Mouse (Mus musculus): ENCODE measurements at regions not wholly inside any gene's neighbourhood (a gene's known extent, or its start where the extent isn't known, plus 50 kb on each side); places are given as distances from the start of the nearest gene placed in this dataset.

DNA sequence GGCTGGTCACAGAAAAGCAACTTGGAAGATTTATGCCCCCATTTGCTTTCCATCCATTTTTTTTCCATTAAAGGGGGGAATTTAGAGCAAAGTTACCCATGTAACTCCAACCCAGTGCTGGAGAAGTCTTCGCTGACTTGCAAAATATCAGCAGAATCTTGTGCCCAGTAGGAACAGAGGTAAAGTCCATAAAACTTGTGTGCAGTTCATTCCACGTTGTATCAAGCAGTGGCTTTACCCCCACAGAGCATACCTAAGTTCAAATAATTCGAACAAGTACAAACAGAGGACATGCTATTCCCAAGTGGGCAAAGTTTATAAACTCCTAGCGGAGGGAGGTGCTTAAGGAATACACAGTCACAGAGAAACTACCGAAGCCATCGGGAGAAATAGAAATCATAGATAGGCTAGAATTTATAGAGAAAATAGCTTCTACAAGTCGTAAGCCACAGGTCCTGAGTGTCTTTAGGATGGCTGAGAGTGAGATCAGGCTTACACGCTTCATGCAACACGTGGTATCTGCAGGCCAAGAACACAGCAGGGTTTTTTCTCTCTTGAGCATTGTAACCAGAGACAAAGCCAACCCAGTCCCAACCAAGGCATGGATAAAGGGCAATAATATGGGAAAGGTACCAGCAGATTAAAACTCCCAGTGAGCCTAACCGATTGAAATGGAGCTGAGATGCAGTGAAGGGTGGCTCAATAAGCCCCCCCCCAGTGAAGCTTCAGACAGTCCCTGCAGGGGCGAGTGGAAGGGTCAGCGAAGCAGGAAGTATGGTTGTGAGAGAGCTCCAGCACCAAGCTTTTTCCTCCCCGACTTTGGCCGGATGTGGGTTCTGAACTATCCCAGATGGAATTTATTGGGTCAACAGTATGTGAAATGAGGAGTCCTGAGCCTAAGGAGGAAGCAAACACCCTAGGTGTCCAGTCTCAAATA lies 487.6 kb upstream of the Gm9747 start:
- intact Hi-C loops (cut with DNase I), result no loop called here

DNA sequence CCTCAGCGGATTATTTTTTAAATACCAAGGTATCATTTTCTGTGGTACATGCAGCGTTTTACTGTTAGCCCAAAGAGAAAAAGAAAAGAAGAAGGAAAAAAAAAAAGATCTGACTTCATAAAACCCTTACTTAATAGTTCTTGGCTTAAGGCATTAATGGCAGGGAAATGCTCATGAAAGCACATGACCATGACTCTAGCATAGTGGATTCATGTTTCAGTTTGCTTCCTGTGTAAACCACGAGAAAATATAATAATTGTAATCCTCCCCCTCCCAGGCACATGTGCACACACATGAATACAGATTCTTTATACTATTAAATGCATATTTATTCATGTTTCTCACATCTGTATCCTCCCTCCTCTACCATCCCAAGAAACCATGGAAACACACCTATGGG lies 486.9 kb upstream of the Gm9747 start:
- intact Hi-C loops (cut with DNase I), result no loop called here

DNA sequence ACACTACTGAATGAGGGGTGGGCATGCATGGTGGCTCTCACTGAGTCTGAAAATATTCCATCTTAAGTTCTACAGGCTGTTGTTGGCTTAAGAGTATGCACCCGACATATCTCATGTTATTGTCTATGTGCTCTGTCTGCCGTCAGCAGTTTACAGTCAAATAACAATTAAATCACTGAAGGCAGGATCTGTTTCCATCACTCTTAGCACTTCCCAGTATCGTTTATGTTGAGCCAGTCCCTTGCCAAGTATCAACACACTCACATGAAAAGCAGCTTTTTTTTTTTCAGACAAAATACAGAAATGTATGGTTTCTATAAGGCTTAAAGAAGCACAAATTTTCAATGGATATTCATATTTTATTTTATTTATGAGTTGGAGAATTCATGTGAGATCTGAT lies 485.9 kb upstream of the Gm9747 start:
- intact Hi-C loops (cut with DNase I), result no loop called here

DNA sequence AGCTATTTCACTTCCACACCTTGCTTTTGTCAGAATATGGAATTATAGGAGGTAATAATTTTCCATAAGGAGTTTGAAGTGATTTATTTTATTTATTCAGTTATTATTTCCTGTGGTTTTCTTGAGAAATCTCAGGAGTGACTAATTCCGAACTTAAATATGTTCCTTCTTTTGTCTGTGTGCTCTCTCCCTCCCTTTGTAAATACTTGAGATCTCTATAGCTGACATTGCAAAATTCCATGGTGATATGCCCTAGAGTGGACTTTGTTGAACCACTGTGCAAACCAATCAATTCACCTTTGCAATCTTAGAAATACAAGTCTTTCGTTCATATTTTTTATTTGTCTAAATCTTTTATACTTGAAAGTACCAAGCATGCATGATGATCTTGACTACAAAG lies 478.8 kb upstream of the Gm9747 start:
- intact Hi-C loops (cut with DNase I), result no loop called here

DNA sequence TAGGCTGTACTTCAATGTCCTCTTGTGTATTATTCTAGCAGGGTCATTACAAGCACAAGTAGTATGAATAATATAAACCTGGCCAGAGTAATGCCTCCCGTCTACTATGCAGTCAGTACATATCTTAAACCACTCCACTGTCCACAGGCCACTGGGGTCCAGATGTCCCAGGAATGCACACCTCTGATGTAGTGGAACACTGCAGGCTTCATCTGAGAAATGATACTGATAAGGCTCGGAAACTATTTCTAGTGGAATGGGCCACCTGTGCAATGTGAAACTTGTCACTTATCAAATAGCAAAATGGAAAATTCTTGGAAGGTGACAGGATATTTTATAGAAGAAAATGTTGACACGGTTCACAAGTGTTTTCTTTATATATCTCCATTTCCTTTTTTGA lies 477.6 kb upstream of the Gm9747 start:
- intact Hi-C loops (cut with DNase I), result no loop called here

DNA sequence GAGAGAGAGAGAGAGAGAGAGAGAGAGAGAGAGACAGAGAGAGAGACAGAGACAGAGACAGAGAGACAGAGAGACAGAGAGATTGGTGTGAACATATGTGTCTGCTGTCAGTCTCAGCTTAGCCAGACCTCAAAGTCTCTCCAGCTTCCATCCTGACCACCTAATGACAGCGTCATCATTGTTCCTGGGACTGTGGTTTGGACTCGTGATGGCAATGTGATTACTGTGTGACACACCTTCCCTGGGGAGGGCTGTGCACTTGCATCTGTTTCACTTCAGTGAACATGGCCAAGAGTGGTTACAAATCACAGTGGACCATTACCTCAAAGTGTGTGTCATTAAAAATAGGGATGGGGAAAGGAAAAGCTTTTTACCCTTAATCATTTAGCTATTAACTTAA lies 477.2 kb upstream of the Gm9747 start:
- intact Hi-C loops (cut with DNase I), result no loop called here

DNA sequence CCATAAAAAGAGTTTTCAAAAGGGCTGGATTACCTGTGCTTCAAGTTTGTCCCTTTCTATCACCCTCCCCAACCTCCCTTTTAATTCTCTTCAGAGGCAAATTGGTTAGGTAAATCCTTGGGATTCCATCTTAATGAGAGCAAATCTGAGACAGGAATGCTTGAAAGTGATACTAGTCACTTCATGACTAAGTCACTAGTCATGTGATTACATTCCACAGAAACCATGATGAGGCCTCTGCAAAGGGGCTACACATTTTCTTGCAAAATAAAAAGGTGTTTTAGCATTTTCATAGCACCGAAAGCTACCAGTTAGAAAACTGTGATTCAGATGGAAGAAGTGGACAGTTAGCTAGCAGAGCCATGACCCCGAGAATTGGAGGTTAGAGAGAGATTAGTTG lies 473.0 kb upstream of the Gm9747 start:
- intact Hi-C loops (cut with DNase I), result no loop called here

DNA sequence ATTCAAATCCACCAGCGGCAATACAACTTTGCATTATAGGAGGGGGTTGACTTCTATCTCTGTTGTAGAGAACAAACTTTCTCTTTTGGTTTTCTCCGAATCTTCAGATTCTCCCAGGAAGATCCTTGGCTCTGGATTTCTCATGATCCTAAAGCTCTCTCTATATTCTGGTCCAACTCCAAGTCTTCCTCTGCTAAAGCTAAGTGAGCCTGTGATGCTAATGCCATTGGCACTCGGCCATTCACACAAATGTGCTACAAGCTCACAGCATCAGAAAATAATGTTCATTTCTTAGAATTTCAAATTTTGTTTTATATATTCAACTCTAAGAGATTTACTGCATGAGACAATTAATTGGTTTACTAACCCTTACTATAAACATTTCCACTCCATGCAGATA lies 461.2 kb upstream of the Gm9747 start:
- intact Hi-C loops (cut with DNase I), result no loop called here

DNA sequence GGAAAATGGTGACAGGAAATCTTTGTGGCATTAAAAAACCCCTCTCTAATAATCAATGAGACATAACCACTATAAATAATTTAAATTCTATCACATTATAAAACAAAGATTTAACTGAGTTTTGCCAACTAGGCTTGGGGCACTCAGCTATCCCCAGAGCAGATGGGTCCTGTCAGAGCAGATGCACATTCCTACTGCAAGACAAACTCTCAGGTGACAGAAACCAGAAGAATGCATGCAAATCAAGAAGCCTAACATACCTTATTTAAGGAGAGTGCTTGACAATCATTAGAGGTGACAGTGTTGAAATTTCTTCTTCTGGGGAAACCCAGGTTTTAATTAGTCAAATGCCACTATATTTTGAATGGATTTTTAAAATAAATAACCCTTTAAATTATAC lies 452.3 kb upstream of the Gm9747 start:
- intact Hi-C loops (cut with DNase I), result no loop called here

DNA sequence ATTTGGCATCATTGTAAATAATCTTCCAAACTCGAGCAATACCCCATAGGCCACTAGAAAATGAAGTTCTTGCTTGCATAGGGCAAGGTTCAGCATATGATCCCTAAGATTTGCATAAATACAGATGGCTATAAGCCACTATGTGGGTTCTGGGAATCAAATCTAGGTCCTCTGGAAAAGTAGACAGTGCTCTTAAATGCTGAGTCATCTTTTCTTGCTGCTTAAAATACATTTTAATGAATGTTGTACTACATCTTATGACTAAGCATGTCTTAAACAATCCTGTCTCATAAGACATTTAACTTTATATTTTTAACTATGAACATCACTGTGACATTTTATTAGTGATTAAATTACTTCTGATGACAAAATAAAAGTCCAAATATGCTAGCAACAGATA lies 448.6 kb upstream of the Gm9747 start:
- intact Hi-C loops (cut with DNase I), result no loop called here

DNA sequence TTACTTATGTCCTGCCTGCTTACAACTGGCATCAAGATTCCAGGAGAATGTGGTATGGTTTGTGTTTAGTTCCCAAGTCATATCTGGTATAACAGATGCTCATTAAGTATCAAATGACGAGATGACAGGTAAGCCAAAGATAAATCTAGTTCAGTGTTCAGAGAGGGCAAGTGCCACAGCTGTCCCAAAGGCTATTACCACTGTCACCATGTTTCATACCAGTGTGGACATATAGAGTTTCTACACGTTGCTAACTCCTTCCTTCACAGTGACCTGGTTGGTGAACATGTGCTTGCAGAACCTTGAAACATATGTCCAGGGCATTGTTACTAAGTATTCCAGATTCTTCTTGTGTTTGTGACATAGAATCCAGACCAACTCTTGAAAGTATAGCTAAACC lies 438.1 kb upstream of the Gm9747 start:
- intact Hi-C loops (cut with DNase I), result no loop called here

DNA sequence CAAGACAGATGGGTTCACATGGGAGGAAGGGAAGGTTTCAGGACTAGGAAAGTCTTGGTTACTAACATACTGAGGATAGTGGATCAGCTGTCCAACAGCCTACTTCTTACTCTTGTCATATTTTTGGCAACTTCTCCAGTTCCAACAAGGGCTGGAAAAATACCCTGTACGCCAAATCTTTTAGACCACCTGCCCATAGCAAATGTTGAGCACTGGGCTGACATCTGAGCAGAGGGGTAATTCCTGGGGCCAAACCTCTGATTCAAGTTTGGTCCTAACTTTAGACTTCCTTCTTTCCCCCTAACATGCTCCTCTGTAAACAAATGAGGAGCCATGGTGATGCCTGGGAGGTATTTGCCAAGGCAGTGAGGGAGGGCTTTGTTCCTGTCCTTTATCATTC lies 437.5 kb upstream of the Gm9747 start:
- intact Hi-C loops (cut with DNase I), result no loop called here

DNA sequence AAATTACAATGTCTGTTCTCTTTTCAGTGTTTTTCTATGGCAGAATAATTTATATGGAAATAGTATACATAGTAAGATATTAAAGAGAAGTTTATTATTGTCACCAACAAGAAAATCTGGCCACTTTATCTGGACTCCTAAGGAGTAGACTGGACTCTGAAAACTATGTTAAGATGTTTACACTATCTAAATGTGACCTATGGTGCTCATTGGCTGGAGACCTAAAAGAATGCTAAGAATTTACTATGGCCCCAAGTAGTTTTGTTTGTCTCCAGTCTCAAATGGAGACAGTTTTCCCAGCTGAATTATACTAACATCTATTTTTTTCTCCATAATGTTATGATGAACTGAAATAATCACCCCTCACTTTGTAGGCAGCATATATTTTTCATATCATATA lies 421.3 kb upstream of the Gm9747 start:
- intact Hi-C loops (cut with DNase I), result no loop called here

DNA sequence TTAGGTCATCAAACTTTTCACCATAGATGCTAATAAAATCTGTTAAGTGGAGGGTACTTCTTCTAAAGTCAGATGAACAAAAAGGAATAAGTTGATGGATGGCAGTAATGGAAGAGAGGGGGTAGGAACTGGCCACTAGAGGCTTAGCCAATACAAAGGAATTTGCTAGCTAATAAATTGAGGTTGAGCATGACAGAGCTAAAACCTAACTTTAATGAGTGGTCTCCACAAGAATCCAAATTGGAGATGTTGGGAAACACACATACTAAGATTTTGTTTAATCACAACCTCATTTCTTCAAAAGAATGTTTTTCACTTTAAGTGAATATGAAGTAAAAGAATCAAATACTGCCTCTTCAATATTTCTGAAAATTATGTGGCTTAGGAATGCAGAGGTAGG lies 414.0 kb upstream of the Gm9747 start:
- intact Hi-C loops (cut with DNase I), result no loop called here

DNA sequence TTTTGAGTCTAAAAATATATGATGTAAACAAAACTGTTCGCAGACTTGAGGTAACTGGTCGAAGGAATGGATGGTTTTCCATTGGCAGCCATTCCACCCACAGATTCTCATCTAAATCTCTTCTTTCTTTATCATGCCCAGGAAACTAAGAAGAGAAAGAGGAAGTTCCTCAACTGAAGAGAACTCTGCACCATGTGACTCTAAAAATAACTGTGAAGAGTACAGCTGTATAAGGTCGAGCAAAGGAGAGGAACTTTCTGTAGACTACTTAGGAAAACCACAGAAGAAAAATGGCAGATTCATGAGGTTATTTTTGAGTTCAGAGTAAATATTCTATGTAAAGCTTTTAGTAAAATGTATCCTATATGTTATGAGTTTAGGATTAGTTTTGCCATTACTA lies 390.9 kb upstream of the Gm9747 start:
- intact Hi-C loops (cut with DNase I), result no loop called here

DNA sequence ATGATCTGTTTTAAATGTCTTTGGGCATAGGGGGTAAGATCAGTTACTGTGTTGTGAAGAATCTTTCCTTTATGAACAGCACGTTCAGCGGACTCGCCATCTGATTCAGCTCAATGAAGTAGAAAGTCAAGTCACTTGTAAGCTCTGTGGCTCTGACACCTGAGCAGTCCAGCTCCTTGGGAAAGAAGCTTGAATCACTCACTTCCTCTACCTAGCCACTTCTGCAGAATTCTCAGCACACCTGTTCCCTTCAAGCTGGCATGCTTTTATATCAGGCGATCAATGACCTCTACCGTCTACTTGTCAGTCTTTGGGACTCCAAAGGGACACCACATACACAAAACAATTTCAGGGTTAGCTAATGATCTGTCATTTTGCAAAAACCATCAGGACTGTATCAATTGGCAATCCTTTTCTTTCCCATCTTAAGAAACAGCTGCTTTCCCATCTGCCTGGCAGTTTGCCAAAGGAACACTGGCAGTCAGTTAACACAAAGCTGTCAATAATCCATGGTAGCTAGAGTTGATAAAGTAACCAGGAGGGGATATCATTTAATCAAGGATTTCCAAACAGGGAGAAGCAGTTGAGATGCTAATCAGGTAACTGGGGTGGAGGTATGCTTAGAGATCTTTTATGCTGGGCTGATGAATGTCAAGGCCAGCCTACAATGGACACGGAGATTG lies 382.3 kb upstream of the Gm9747 start:
- intact Hi-C loops (cut with DNase I), result no loop called here

DNA sequence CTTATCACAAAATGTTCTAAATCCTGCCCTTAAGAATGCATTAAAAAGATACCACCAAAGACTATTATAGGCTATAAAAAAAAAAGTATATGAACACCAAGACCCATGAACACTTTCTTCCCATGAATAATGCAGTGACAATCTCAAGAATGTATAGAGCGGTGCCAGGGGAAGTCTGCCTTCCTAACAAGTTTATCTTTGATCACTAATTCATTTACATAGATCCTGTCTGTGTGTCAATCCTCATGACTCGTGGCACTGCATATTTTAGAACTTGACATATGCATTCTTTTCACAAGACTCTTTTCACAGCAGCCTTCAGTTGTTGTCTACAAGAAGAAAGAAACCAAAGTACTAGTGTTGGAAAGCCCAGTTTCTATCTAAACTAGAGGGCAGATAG lies 373.4 kb upstream of the Gm9747 start:
- intact Hi-C loops (cut with DNase I), result no loop called here

DNA sequence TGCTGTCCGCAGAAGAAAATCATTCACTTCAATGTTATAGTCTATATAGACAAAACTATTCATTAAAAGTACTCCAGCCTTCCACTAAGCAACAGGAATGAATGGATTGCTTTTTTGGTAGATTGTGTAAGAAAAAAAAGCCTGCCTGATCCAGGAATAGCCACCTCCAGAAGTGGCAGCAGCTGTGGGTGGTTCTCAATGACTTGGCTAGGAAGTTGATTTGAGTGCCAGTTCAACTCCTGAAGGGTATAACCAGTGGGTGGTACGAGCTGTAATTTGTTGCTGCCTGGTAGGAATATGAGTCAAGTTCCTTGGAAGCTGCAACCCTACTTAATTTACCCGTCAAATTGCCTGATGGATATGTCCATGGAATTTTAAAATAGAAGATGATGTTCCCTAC lies 368.3 kb upstream of the Gm9747 start:
- intact Hi-C loops (cut with DNase I), result no loop called here

DNA sequence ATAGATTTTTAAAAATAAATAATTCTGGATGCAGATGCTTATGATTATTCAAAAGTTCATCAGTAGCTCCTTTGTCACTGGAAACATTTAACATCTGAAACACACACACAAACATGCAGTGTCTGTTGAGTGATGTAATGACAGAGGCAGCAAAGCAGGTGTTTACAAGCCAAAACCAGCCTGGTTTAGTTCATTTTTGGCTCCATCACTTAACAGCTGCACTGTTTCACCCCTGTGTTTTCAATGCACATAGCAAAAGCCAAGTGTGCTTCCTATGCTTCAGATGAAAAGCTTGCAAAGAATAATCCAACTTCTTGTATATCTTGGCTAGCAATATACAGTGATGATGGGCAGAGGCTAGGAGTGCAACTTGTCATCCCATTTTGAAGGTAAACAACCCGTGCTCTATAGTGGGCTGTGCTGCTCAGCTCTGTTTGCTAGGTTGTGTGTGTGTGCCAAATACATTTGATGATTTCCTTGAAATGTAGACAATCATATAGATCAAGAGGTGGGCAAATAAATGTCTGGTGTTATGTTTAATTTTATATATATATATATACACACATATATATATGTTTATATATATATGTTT lies 345.9 kb upstream of the Gm9747 start:
- intact Hi-C loops (cut with DNase I), result no loop called here

DNA sequence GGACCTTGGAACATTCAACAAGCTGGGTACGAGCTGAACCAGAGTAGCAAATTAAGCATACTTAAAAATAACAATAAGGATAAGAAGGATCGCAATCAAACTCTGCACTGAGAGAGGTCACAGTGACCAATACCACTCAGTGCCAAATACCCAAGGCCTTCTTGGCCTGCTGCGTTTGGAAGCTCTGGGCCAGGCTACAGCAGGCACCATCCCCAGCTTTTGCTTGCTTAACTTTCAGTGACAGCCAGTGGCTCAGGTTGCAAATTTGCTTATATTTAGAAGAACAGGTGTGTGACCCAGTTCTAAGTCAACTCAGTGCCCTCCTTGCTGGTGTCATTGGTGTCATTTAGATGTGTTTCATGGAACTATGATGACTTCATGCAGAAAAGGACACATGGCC lies 335.7 kb upstream of the Gm9747 start:
- intact Hi-C loops (cut with DNase I), result no loop called here

DNA sequence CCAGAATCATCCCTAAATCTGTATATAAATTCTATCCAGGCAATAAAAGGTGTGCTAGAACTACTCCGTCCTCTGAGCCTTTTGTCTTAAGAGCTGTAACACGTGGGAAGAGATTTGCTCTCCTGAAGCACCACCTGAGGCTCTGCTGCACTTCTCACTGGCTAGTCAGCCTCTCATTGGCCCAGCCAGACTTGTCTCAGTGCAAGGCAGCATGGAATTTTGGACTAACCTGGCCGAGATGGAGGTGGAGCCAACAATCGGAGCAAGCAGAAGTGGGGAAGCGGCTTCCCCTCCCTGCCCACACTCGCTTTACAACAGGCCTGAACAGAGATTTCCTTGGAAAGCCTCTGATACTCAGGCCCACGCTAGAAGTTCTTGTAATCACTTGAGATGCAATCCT lies 332.1 kb upstream of the Gm9747 start:
- intact Hi-C loops (cut with DNase I), result no loop called here

DNA sequence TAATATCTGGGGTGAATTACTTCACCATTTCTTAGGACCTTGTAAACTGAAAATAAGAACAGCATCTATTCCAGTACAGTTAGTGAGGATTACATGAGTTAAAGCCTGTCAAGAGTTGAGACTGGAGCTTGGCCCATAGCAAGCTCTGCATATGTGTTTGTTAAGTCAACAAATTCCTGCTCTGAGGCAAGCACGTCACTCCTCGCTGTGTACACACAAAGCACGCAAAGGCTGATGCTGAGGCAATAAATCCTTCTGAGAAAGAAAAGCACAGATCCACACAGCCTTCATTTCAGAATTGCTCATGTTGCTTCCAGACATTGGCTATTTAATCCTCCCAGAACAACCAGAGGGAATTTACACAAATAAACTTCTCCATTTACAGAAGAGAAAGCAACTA lies 328.9 kb upstream of the Gm9747 start:
- intact Hi-C loops (cut with DNase I), result no loop called here

DNA sequence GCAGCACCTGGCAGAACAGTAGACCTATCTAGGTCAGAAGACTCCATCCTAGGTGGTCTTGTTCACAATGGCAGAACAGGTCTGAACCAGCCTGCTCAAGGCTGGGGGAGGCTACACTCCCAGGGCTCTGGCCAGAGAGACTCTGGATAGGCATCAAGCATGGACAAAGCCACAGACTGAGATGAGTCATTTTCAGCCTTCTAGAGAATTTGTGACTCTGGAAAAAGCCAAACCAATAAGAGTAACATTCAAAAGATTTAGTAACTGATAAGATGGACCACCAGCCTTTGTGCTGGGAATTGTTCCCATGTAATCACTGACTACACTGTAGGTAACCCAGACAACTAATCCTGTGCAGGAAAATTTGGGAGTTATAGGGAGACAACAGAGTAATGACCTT lies 320.3 kb upstream of the Gm9747 start:
- intact Hi-C loops (cut with DNase I), result loop anchor here (10.0 kb wide), 1 partner anchor 382 kb away; the partner anchor contains the start of gene Irs1
